Mouse (Mus musculus) brown adipose tissue, adult 24 weeks (tissue): ENCODE measurements around the gene Rimkla. TPM values are rescaled to one million over a fixed set of nuclear protein-coding genes. Genes with fewer than 3 reads are reported as not detected.

ENCODE experiments used
- H3K27ac ChIP-seq: fragments of 200-500 bp; replicated peaks from 2 replicates; pipeline ENCODE4 v1.5.1; 2012; ENCODE audit warnings: low read depth, mild to moderate bottlenecking, low read length
- H3K4me1 ChIP-seq: fragments of 200-500 bp; 2 replicates; pipeline ENCODE4 v1.6.1; 2012; ENCODE audit warnings: low read length, mixed read lengths; ENCODE audit not compliant: control insufficient read depth, insufficient read depth, insufficient read length
- H3K4me3 ChIP-seq: fragments of 200-500 bp; 2 replicates; pipeline ENCODE4 v1.5.1; 2012; ENCODE audit warnings: low read depth, mild to moderate bottlenecking, low read length, moderate library complexity; ENCODE audit not compliant: insufficient read depth
- polyA plus RNA-seq: library from polyadenylated mRNA; stranded (reverse); fragments of >200 nt; gene quantifications from 2 replicates; pipeline ENCODE4 v1.2.4, GENCODE M21; 2012; ENCODE audit not compliant: missing spikeins, insufficient read depth, insufficient read length

Gene Rimkla
- polyA plus RNA-seq, 1 experiment = not detected

- no peak overlapping the region for H3K27ac ChIP-seq
- H3K4me3 ChIP-seq = no peak overlapping the region
- no peaks in the 10 kb centered on the region for H3K4me1 ChIP-seq
Observed at GRCm38 (mm10) chr4:119453128-119453527, 39.3 kb downstream of the Rimkla start.

- Histone ChIP-seq H3K27ac (no peak overlapping the region), H3K4me1 (no peaks in the 10 kb centered on the region)
Observed at GRCm38 (mm10) chr4:119450436-119450835, 42.0 kb downstream of the Rimkla start.

GRCm38 (mm10) chr4:119447786-119448185, 44.6 kb downstream of the Rimkla start:
- no peaks in the 10 kb centered on the region for H3K4me1 ChIP-seq
- no peak overlapping the region for H3K27ac ChIP-seq
- no peak overlapping the region for H3K4me3 ChIP-seq

More at GRCm38 (mm10) chr4:119450436-119450835, 42.0 kb downstream of the Rimkla start:
- H3K4me3 ChIP-seq = no peak overlapping the region

GRCm38 (mm10) chr4:119447261-119447660, 45.2 kb downstream of the Rimkla start:
- Histone ChIP-seq H3K4me3 (no peak overlapping the region), H3K27ac (no peak overlapping the region)

DNA sequence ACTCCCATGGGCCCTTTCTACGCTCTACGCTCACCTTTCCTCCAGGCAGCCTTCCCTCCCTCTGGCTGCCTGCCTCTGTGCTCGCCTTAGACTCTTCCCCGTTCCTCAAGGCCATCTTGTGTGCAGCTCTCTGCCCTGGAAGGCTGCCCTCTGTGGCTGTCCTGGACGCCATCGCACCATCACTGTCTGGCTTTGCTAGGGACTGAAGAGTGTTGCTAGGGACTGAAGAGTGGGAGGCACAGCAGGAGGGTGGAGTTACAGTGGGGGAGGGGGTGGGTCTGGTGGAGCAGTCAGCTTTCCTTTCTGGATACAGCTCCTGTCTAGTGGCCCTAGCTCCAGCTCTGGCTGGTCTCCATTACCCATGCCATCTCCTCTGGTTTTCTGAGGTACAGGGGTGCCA, 49.9 kb downstream of the Rimkla start:
- Histone ChIP-seq H3K4me3 (no peak overlapping the region), H3K27ac (no peak overlapping the region), H3K4me1 (no peaks in the 10 kb centered on the region; the same call in 1 of the 2 replicates)

More at GRCm38 (mm10) chr4:119447261-119447660, 45.2 kb downstream of the Rimkla start:
- H3K4me1 ChIP-seq = no peaks in the 10 kb centered on the region; the same call in 1 of the 2 replicates

DNA sequence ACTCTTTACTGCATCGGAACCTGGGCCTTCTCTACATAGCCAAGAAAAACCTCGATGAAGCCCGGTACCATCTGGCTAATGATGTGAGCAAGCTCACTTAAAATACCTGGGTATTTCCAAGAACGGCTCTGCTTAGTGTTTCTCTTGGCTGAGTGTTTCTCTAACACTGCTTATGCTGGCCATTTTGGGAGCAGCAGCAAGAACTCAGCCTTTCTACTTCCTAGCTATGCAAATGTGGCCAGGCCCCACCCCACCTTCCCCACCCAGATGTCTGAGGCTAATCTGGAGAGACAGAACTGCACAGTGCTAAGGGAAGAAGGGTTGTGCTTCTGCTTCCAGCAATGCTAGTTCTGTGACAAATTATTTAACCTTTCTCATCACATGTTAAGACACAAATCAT, 50.6 kb downstream of the Rimkla start:
- Histone ChIP-seq H3K4me3 (no peak overlapping the region), H3K27ac (no peak overlapping the region), H3K4me1 (no peaks in the 10 kb centered on the region; the same call in 1 of the 2 replicates)

DNA sequence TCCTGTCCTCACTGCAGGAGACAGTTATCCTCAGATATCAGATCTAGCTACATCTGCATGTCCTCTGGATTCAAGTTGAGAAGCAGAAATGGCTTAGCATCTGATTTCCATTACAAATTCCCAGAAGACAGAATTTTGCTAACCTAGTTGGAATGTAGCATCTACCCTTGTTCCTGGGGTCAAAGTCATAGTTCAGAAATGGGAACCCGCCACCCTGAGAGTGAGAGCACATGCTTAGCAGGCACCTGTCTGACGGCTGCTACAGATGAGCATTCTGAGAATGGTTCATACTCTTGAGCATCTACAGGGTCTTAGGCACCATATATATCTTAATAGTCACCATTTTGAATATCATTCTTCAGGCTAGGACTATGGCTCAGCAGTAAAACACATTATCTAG, 54.5 kb downstream of the Rimkla start:
- Histone ChIP-seq H3K27ac (no peak overlapping the region), H3K4me1 (no peaks in the 10 kb centered on the region; the same call in 1 of the 2 replicates), H3K4me3 (no peak overlapping the region)

- Histone ChIP-seq H3K27ac (no peak overlapping the region), H3K4me3 (no peak overlapping the region), H3K4me1 (no peaks in the 10 kb centered on the region; the same call in 1 of the 2 replicates)
Observed at GRCm38 (mm10) chr4:119430678-119431077, 61.8 kb downstream of the Rimkla start.

GRCm38 (mm10) chr4:119427680-119428079, 64.7 kb downstream of the Rimkla start:
- no peak overlapping the region for H3K4me3 ChIP-seq
- H3K4me1 ChIP-seq = no peaks in the 10 kb centered on the region; the same call in 1 of the 2 replicates
- no peak overlapping the region for H3K27ac ChIP-seq

- no peak overlapping the region for H3K27ac ChIP-seq
- H3K4me3 ChIP-seq = no peak overlapping the region
- H3K4me1 ChIP-seq = peaks cover 5% of the 10 kb centered on the region
Observed at GRCm38 (mm10) chr4:119425601-119426000, 66.8 kb downstream of the Rimkla start.

- Histone ChIP-seq H3K4me3 (no peak overlapping the region), H3K4me1 (peaks cover 5% of the 10 kb centered on the region), H3K27ac (no peak overlapping the region)
Observed at GRCm38 (mm10) chr4:119425077-119425476, 67.4 kb downstream of the Rimkla start.

DNA sequence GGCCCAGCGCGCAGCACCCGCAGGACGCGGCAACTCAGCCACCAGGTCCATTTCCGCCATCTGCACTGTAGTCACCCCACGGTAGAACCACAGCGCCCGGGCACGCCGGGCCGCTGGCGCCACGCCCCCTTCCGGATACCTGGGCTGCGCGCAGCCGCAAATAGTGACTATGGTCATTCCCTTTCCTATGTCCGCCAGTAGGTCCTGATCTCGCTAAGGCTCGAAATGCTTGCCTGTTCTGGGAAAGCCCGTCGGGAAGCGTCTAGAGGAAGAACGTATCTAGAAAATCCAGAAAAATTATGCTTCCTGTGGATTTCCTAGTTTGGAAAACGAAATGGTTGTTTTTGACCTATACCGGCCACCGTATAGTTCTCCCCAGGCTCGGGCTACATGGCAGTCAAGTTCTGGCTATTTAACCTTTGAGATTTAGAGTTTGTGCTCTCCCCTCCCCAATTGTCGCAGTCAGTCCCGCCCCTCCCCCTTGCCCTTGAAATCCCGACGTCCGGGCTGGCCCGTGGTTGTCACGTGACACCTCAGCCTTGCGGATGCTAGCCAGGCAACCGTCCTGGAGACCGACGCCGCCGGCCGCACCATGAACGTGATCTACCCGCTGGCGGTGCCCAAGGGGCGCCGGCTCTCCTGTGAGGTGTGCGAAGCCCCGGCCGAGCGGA, 70.0 kb downstream of the Rimkla start, which contains the start of the genes Ppcs and Zmynd12:
Ppcs (minus strand) TSS at position 127 of the 671 bp plus-strand sequence.
Zmynd12 (plus strand) TSS at position 521 of the 671 bp plus-strand sequence.
- H3K4me1 ChIP-seq = peaks cover 5% of the 10 kb centered on the region; the same call in 1 of the 2 replicates
- H3K27ac ChIP-seq = peak within 1 kb of the TSS; percentile 97
- peak within 1 kb of the TSS; percentile 73 for H3K4me3 ChIP-seq

- H3K27ac ChIP-seq = peak overlapping the region; percentile 61
- peaks cover 5% of the 10 kb centered on the region; the same call in 1 of the 2 replicates for H3K4me1 ChIP-seq
- peak overlapping the region; percentile 73 for H3K4me3 ChIP-seq
Observed at GRCm38 (mm10) chr4:119421921-119422293, 70.5 kb downstream of the Rimkla start.

DNA sequence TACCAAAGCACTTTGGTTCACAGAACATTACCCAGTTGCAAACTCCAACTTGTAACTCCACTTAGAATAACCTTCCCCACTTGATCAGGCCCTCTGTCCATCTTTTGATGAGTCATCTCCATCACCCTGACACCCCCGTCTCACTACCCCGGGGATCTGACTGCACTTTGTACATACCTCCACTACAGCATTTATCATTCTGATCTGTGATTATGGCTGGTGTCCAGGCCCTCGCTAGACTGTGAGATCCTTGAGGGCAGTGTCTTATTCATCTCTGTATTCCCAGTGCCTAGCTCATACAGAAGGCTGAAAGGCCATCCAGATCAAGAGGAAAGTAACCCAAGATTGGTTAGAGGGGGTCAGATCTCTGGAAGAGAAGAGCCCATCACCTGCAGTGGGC, 71.2 kb downstream of the Rimkla start:
- Histone ChIP-seq H3K4me3 (peak overlapping the region; percentile 73), H3K4me1 (peaks cover 5% of the 10 kb centered on the region; the same call in 1 of the 2 replicates), H3K27ac (no peak overlapping the region)

DNA sequence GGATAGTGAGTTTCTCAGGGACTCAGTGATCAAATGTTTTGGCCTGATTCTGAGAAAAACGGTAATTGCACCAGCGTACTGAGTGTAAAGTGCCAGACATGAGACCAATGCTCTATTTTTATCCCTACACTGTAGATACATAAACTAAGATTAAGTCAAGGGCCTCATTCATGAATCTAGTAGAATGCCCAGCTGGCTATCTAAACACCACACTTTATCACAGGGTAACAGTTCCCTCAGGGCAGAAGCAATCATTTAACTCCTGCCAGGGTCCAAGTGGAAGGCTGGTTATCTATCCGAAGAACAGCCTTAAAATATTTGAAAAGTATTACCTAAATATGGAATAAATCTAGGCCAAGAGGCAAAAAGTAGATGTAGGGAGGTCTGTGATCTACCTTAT, 74.5 kb downstream of the Rimkla start:
- H3K4me3 ChIP-seq = no peak overlapping the region
- 0 out of 2 replicates have a peak overlapping the region, but pooled peaks have one; percentile 11 for H3K27ac ChIP-seq
- peaks cover 8% of the 10 kb centered on the region; the same call in 1 of the 2 replicates for H3K4me1 ChIP-seq

DNA sequence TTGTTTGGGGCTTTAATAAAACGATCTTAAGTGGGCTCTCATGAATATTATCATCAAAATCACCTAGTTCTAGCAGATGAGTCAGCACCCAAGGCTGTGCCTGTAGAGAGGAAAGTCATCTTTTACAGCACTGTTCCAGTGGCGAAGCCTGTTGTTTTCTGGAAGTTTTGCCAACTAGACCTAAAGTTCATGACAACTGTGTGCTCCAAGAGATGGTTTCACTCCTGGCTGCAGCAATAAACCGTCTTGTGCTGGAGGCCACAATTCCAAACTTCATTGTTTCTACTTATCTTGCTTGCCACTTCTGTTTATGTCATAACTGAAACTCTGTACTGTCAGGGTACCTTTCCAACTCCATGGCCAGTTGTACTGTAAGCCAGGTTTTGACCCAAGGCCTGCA, 75.2 kb downstream of the Rimkla start:
- no peak overlapping the region for H3K27ac ChIP-seq
- H3K4me1 ChIP-seq = peaks cover 8% of the 10 kb centered on the region; the same call in 1 of the 2 replicates

More for the DNA sequence above, 75.2 kb downstream of the Rimkla start:
- H3K4me3 ChIP-seq = no peak overlapping the region
